Mouse (Mus musculus): ENCODE measurements around the gene Reep1. TPM values are rescaled to one million over a fixed set of nuclear protein-coding genes. Genes with fewer than 3 reads are reported as not detected.
"Not testable (repeated sequence)": the region's sequence is repeated elsewhere in the genome, so short reads cannot be mapped to it uniquely, and the experiment has no call there.

Reep1 gene
- polyA plus RNA-seq, 1 experiment from 2014 or later = 7.3 TPM

DNA sequence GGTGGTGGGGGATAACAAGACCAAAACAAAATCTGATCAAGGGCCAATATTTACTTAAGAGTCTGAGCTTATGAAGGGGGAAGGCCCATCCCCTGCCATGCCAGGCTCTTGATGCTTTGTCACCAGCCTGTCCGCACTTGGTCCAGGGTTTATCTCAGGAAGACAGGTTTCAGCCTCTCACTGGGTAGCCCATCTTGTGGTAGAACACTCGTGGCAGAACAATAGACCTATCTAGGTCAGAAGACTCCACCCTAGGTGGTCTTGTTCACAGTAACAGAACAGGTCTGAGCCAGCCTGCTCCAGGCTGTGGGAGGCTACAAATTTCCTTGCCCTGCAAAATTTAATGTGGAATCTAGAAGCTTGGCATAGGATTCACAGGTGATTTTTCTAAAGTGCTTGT lies 129.4 kb downstream of the Reep1 start:
- Histone ChIP-seq H3K36me3 (peaks cover 46% of the 10 kb centered on the region), H3K27ac (no peak overlapping the region), H3K4me1 (peaks cover 8% of the 10 kb centered on the region)

DNA sequence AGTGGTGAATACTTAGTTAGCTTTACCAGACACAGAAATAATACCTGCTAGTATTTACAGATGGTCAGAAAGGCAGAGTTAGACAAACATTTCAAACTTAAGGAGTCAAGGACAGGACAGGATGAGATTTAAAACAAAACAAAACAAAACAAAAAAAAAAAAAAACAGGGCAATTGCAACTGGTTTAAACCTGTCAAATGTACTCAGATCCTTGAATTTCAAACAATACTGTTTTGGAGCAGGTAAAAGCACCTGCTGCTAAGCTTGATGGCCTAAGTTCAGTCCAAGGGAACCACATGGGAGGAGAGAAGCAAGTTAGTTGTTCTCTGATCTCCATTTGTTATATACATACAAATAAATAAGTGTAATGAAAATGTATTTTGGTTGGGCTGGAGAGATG lies 132.5 kb downstream of the Reep1 start:
- Histone ChIP-seq H3K27me3 (ENCODE audit: low read depth, poor library complexity, severe bottlenecking) (no peaks in the 10 kb centered on the region), H3K4me3 (no peak overlapping the region), H3K9me3 (replicated peaks) (no peaks in the 10 kb centered on the region), H3K4me1 (no peaks in the 10 kb centered on the region), H3K27ac (no peak overlapping the region), H3K36me3 (peaks cover 43% of the 10 kb centered on the region)
- no peak for DNase-seq (ENCODE audit: low spot score)

More for the DNA sequence above, 129.4 kb downstream of the Reep1 start:
- H3K27me3 ChIP-seq (ENCODE audit: low read depth, poor library complexity, severe bottlenecking) = no peaks in the 10 kb centered on the region
- WGBS = 89% methylated on average over 2 of the region's 2 CpGs
- no peak for DNase-seq (ENCODE audit: low spot score)
- no peaks in the 10 kb centered on the region for H3K9me3 ChIP-seq (replicated peaks)
- H3K4me3 ChIP-seq = no peak overlapping the region

DNA sequence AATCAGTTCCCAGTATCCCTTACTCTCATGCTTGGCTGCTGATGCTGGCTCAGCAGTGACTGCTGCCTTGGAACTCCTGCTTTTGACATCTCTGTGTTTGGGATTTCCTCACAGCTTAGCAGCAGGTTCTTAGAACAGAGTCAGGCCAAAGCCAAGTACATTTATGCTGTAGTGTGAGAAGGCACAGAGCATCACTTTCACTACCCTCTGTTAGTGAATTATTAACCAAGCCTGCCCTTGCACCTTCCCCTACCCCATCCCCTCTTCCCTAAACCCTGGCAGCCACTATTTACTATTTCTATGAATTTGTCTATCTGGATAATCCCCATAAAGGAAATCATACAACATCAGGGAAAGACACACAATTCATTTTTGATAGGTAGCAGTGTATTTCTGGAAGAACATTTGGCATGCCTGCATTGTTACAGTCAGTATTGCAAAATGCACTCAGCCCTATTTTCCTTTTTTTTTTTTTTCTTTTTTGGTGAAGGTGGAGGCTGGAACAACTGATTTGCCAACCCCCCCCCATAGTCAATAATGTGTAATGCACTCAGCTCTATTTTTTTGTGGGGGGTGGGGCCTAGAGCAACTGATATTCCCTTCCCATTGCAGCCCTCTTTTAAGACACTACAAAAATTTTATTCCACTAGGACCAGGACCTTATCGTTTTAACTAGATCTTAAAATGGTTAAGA lies 133.4 kb downstream of the Reep1 start:
- no peaks in the 10 kb centered on the region for H3K9me3 ChIP-seq (replicated peaks)
- no peak overlapping the region for H3K4me3 ChIP-seq
- peaks cover 44% of the 10 kb centered on the region for H3K36me3 ChIP-seq
- H3K27me3 ChIP-seq (ENCODE audit: low read depth, poor library complexity, severe bottlenecking) = no peaks in the 10 kb centered on the region
- no peak for DNase-seq (ENCODE audit: low spot score)
- H3K4me1 ChIP-seq = no peaks in the 10 kb centered on the region
- 98% methylated on average over 1 of the region's 1 CpGs for WGBS
- H3K27ac ChIP-seq = no peak overlapping the region

DNA sequence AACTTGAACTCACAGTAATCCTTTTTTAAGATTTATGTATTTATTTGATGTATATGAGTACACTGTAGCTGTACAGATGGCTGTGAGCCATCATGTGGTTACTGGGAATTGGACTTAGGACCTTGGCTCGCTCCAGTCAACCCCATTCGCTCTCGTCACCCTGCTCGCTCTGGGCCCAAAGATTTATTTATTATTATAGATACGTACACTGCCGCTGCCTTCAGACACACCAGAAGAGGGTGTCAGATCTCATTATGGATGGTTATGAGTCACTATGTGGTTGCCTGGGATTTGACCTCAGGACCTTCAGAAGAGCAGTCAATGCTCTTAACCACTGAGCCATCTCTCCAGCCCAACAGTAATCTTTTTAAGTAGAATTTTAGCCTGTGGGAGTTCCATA lies 139.5 kb downstream of the Reep1 start:
- not testable (repeated sequence) for H3K4me1 ChIP-seq; H3K27ac ChIP-seq; H3K27me3 ChIP-seq (ENCODE audit: low read depth, poor library complexity, severe bottlenecking); DNase-seq (ENCODE audit: low spot score); H3K9me3 ChIP-seq (replicated peaks); H3K4me3 ChIP-seq
- peaks cover 73% of the 10 kb centered on the region for H3K36me3 ChIP-seq
- WGBS = 93% methylated on average over 6 of the region's 6 CpGs

Other genes with a start within 250 kb of the Reep1 start
- gene Rnf103, start 213.7 kb upstream of the Reep1 start, polyA plus RNA-seq (2016; fragmentation: Nextera tagmentation; extraction: Ambion mirVana) = 8.8 and 10.9 TPM in 2 replicates
- gene Chmp3, start 163.8 kb upstream of the Reep1 start, polyA plus RNA-seq (2016; fragmentation: Nextera tagmentation; extraction: Ambion mirVana) = 44.7 and 49.1 TPM in 2 replicates
- 55.7 and 69.4 TPM in 2 replicates for gene Kdm3a, start 74.6 kb upstream of the Reep1 start, polyA plus RNA-seq (2016; fragmentation: Nextera tagmentation; extraction: Ambion mirVana)
- 70.7 and 80.4 TPM in 2 replicates for gene Mrpl35, start 119.4 kb downstream of the Reep1 start, polyA plus RNA-seq (2016; fragmentation: Nextera tagmentation; extraction: Ambion mirVana)
- gene Immt, start 123.8 kb downstream of the Reep1 start, polyA plus RNA-seq (2016; fragmentation: Nextera tagmentation; extraction: Ambion mirVana) = 231 and 240 TPM in 2 replicates
- gene Ptcd3, start 201.2 kb downstream of the Reep1 start, polyA plus RNA-seq (2016; fragmentation: Nextera tagmentation; extraction: Ambion mirVana) = 157 and 158 TPM in 2 replicates
- gene Polr1a, start 201.5 kb downstream of the Reep1 start, polyA plus RNA-seq (2016; fragmentation: Nextera tagmentation; extraction: Ambion mirVana) = 42.0 and 48.5 TPM in 2 replicates